Mouse (Mus musculus) bone marrow, adult 2 months (tissue): ENCODE data around the gene Slc22a12.

Source experiments
- CTCF ChIP-seq: fragments of 200-500 bp; IDR thresholded peaks from 2 replicates; pipeline ENCODE4 v1.5.1; 2011; ENCODE audit warnings: low read length, control low read depth; ENCODE audit not compliant: control insufficient read depth, insufficient read depth
- POLR2A ChIP-seq: fragments of 200-500 bp; IDR thresholded peaks from 2 replicates; pipeline ENCODE4 v1.6.1; 2011; ENCODE audit warnings: low read depth, mild to moderate bottlenecking, control low read depth, low read length, borderline replicate concordance; ENCODE audit not compliant: control insufficient read depth

DNA sequence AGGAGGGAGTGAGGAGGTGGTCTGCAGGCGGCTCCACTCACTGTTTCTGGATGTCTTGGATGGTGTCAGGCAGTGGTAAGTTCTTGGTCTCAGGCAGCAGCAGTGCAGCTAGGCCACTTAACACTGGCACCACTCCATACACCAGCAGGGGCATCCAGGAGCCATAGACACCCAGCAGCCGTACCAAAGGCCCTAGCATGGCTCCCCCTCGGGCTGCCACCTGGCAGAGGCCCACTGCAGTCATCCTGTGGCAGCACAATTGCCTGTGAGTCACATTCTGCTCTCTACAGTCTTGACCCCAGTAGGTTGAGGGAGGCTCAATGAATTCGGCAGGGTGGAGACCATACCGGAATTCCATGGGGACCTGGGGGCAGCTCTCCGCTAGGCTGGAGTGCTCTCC, 6.1 kb downstream of the Slc22a12 start:
- TF ChIP-seq CTCF (no peak), POLR2A (no peak)
